Mouse (Mus musculus) adrenal gland, adult 2 months (tissue): Measurements from ENCODE around the gene Siva1. TPM values are rescaled to one million over a fixed set of nuclear protein-coding genes. Genes with fewer than 3 reads are reported as not detected.
A peak's percentile ranks its signal among the peaks of the same experiment; 100 is the strongest.

Source experiments
- DNase-seq: peaks from one replicate; pipeline ENCODE4 v3.0.0; 2021
- microRNA-seq, 2 experiments: library from miRNA; unstranded; fragments of <30 nt; microRNA quantifications; one replicate each; pipeline ENCODE4 v1.2.0; 2021
- polyA plus RNA-seq: library from polyadenylated mRNA; depleted of rRNA; stranded (reverse); fragments of >200 nt; gene quantifications from 2 replicates; pipeline ENCODE4 v1.2.3, GENCODE M21; 2012; rRNA removed
- total RNA-seq, 2 experiments: library from RNA; stranded (reverse); gene quantifications; 2 replicates each; pipeline ENCODE4 v1.2.3; 2021

Siva1 gene
- total and polyA plus RNA-seq, 3 experiments: 23.6 to 53.6 (median 49.1) TPM

- peak; percentile 87 for DNase-seq
These were observed 34.1 kb downstream of the Siva1 start, which contains the start of gene Zbtb42 for GRCm38 (mm10) chr12:112678555-112679026. Gene Zbtb42 (plus strand): TSS chr12:112678828.

- DNase-seq: peak; percentile 44
These were observed 34.8 kb downstream of the Siva1 start for GRCm38 (mm10) chr12:112679027-112679996.

GRCm38 (mm10) chr12:112683351-112683750 is 38.9 kb downstream of the Siva1 start:
- DNase-seq: no peak

- DNase-seq: no peak
These were observed 44.0 kb downstream of the Siva1 start for GRCm38 (mm10) chr12:112688458-112688857.

- DNase-seq: peak; percentile 97
These were observed 49.0 kb downstream of the Siva1 start for GRCm38 (mm10) chr12:112693185-112694126.

- no peak for DNase-seq
These were observed 49.6 kb downstream of the Siva1 start for GRCm38 (mm10) chr12:112694127-112694475.

- DNase-seq: peak; percentile 59
These were observed 52.4 kb downstream of the Siva1 start for GRCm38 (mm10) chr12:112696806-112697425.

Small RNA genes lying within 50 kb of the gene (microRNA-seq; reads per million reads assigned to microRNA genes)
- gene Mir6939: 0 to 2.0 reads per million in 2 experiments

Other genes starting within 250 kb of the Siva1 start
- gene A530016L24Rik, start 155.2 kb upstream of the Siva1 start, total RNA-seq: 10 to 100 TPM; 40.0 to 45.4 TPM
- gene A530016L24Rik, start 155.2 kb upstream of the Siva1 start, polyA plus RNA-seq: 61.5 and 92.3 TPM in 2 replicates
- gene Tmem179, start 127.9 kb upstream of the Siva1 start, total RNA-seq: 10 to 100 TPM in 1 of 2 experiments, 1 to 10 TPM in 1; 2.7 to 10.5 TPM
- gene Tmem179, start 127.9 kb upstream of the Siva1 start, polyA plus RNA-seq: 6.1 and 8.8 TPM in 2 replicates
- 10 to 100 TPM; 20.7 to 40.6 TPM for gene Inf2, start 55.9 kb upstream of the Siva1 start, total RNA-seq
- gene Inf2, start 55.9 kb upstream of the Siva1 start, polyA plus RNA-seq: 45.0 and 47.9 TPM in 2 replicates
- gene Adssl1, start 24.6 kb upstream of the Siva1 start, total RNA-seq: 10 to 100 TPM; 10.7 to 39.1 TPM
- 10.6 and 11.0 TPM in 2 replicates for gene Adssl1, start 24.6 kb upstream of the Siva1 start, polyA plus RNA-seq
- gene Akt1, start 30.2 kb downstream of the Siva1 start, total RNA-seq: 100 to 1,000 TPM; 267 to 369 TPM
- gene Akt1, start 30.2 kb downstream of the Siva1 start, polyA plus RNA-seq: 291 and 463 TPM in 2 replicates
- 10 to 100 TPM in 1 of 2 experiments, 1 to 10 TPM in 1; 5.5 to 15.8 TPM for gene Zbtb42, start 34.1 kb downstream of the Siva1 start, total RNA-seq
- gene Zbtb42, start 34.1 kb downstream of the Siva1 start, polyA plus RNA-seq: 25.5 and 32.6 TPM in 2 replicates
- gene Cep170b, start 75.8 kb downstream of the Siva1 start, total RNA-seq: 10 to 100 TPM; 48.8 to 52.1 TPM
- 49.0 and 52.5 TPM in 2 replicates for gene Cep170b, start 75.8 kb downstream of the Siva1 start, polyA plus RNA-seq
- 10 to 100 TPM; 10.1 to 13.0 TPM for gene Pld4, start 116.0 kb downstream of the Siva1 start, total RNA-seq
- gene Pld4, start 116.0 kb downstream of the Siva1 start, polyA plus RNA-seq: 28.0 and 29.5 TPM in 2 replicates
- gene Ahnak2, start 158.0 kb downstream of the Siva1 start, total RNA-seq: 10 to 100 TPM in 1 of 2 experiments, 1 to 10 TPM in 1; 3.6 to 10.0 TPM
- 1.7 and 2.2 TPM in 2 replicates for gene Ahnak2, start 158.0 kb downstream of the Siva1 start, polyA plus RNA-seq
- gene Clba1, start 164.3 kb downstream of the Siva1 start, total RNA-seq: 10 to 100 TPM in 1 of 2 experiments, 1 to 10 TPM in 1; 4.1 to 14.3 TPM
- gene Clba1, start 164.3 kb downstream of the Siva1 start, polyA plus RNA-seq: 10.2 and 12.4 TPM in 2 replicates
- 10 to 100 TPM; 11.0 to 13.0 TPM for gene Cdca4, start 184.7 kb downstream of the Siva1 start, total RNA-seq
- gene Cdca4, start 184.7 kb downstream of the Siva1 start, polyA plus RNA-seq: 8.1 and 9.4 TPM in 2 replicates
- under 1 TPM; 0.26 to 0.59 TPM for gene Gpr132, start 223.5 kb downstream of the Siva1 start, total RNA-seq
- gene Gpr132, start 223.5 kb downstream of the Siva1 start, polyA plus RNA-seq: 1.3 TPM in 2 replicates